Mouse (Mus musculus): ENCODE results near the gene Nxph1. TPM values are rescaled to one million over a fixed set of nuclear protein-coding genes. Genes with fewer than 3 reads are reported as not detected.

Nxph1 gene
- polyA plus RNA-seq (2012; rRNA removed) = 0.07 and 0.08 TPM in 2 replicates

DNA sequence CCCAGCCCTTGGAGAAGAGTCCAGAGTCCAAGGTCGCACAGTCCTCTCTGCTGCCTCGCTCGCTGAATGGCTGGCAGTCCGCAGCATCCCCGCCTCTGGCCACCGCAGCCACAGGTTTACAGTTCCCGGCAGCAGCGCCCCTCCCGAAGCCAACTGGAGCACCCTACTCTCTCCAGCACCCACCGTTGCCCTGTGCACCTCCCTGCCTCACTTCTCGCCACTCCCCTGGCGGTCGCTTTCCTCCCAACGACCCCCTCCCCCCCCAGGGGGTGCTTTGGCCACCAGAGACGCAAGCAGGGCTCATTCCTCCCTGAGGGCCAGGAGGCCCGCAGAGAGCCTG is at the start of gene Nxph1:
TSS of gene Nxph1 (plus strand) at position 301 of the 340 bp plus-strand sequence.
- Histone ChIP-seq H3K36me3 (ENCODE audit: control insufficient read depth, insufficient read depth, low read length) (no peaks in the 10 kb centered on the region), H3K4me3 (ENCODE audit: extremely low read depth, insufficient read depth, insufficient read length) (no peak within 1 kb of the TSS), H3K27me3 (ENCODE audit: control insufficient read depth, insufficient read depth, low read length) (peaks cover 26% of the 10 kb centered on the region), H3K4me1 (ENCODE audit: control insufficient read depth, insufficient read depth, insufficient read length) (no peaks in the 10 kb centered on the region), H3K27ac (ENCODE audit: insufficient read depth, low read length) (no peak within 1 kb of the TSS)
- 9% methylated on average over 16 of the region's 16 CpGs for WGBS
- no peak for DNase-seq (ENCODE audit: low read depth in 1 of 2, low spot score in 2 of 2)
- no peak for TF ChIP-seq POLR2A (IDR thresholded peaks at IDR 0.05; ENCODE audit: low read depth, low read length)
- no peak for TF ChIP-seq CTCF (IDR thresholded peaks at IDR 0.05; ENCODE audit: extremely low read depth, insufficient read depth, insufficient read length, insufficient replicate concordance)

DNA sequence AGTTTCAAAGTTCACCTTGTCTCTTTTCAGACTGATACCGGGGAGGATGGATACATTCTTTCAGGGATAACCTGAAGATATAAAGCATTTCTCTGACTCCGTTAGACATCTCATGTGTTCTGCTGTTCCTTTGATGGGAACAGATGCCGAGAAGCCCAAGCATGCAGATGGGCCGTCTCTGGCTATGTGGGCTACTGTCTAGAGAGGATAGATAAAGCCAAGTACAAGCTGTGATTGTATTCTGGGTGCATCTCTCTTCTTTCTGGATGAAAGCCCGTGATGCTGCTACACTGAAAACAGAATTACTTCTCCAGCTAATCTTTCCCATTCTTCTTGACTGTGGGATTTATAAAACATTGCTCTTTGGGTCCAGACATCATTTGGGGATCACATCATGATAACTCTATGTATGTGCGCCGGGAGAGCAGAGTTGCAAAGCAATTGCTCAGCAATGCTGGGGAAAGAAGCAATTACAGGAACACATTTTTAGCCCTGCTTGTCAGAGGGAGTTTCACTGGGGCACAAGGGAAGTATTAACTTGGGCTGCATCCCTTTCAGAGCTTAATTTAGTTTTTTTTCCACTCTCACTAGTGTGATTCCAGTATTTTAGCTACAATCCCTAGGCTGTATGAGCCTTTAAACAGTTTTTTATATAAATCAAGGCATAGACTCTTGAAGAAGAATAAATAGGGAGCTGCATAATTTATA is 48.1 kb upstream of the Nxph1 start:
- Histone ChIP-seq H3K4me3 (ENCODE audit: extremely low read depth, insufficient read depth, insufficient read length) (no peak overlapping the region), H3K27ac (ENCODE audit: insufficient read depth, low read length) (no peak overlapping the region), H3K4me1 (ENCODE audit: control insufficient read depth, insufficient read depth, insufficient read length) (no peaks in the 10 kb centered on the region; the same call in 1 of the 2 replicates), H3K36me3 (ENCODE audit: control insufficient read depth, insufficient read depth, low read length) (no peaks in the 10 kb centered on the region), H3K27me3 (ENCODE audit: control insufficient read depth, insufficient read depth, low read length) (no peaks in the 10 kb centered on the region)
- no peak for TF ChIP-seq POLR2A (IDR thresholded peaks at IDR 0.05; ENCODE audit: low read depth, low read length)
- TF ChIP-seq CTCF (IDR thresholded peaks at IDR 0.05; ENCODE audit: extremely low read depth, insufficient read depth, insufficient read length, insufficient replicate concordance) = no peak
- 88% methylated on average over 7 of the region's 7 CpGs for WGBS
- DNase-seq (ENCODE audit: low read depth in 1 of 2, low spot score in 2 of 2) = no peak

DNA sequence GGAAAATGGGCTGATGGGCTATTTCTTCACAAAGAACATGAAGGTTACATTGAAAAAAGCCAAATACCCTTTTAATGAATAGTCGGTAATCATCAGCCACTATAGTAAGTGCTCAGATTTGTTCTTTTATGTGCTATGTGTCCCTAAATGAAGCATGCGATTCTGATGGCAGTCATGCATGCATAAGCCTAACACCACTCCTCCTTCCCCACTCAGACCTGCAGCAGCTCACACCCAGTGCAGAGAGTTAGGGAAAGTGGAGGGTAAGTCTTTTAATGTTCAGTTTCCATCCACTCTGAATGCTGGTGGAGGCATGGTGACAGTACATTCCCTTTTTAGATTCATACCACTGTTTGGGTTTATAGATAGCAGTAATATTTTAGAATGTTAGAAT is 47.5 kb upstream of the Nxph1 start:
- no peaks in the 10 kb centered on the region; the same call in 1 of the 2 replicates for H3K4me1 ChIP-seq (ENCODE audit: control insufficient read depth, insufficient read depth, insufficient read length)
- DNase-seq (ENCODE audit: low read depth in 1 of 2, low spot score in 2 of 2) = no peak
- 66% methylated on average over 2 of the region's 2 CpGs for WGBS
- H3K36me3 ChIP-seq (ENCODE audit: control insufficient read depth, insufficient read depth, low read length) = no peaks in the 10 kb centered on the region
- TF ChIP-seq POLR2A (IDR thresholded peaks at IDR 0.05; ENCODE audit: low read depth, low read length) (no peak), CTCF (IDR thresholded peaks at IDR 0.05; ENCODE audit: extremely low read depth, insufficient read depth, insufficient read length, insufficient replicate concordance) (no peak)
- H3K4me3 ChIP-seq (ENCODE audit: extremely low read depth, insufficient read depth, insufficient read length) = no peak overlapping the region
- H3K27ac ChIP-seq (ENCODE audit: insufficient read depth, low read length) = no peak overlapping the region
- no peaks in the 10 kb centered on the region for H3K27me3 ChIP-seq (ENCODE audit: control insufficient read depth, insufficient read depth, low read length)

DNA sequence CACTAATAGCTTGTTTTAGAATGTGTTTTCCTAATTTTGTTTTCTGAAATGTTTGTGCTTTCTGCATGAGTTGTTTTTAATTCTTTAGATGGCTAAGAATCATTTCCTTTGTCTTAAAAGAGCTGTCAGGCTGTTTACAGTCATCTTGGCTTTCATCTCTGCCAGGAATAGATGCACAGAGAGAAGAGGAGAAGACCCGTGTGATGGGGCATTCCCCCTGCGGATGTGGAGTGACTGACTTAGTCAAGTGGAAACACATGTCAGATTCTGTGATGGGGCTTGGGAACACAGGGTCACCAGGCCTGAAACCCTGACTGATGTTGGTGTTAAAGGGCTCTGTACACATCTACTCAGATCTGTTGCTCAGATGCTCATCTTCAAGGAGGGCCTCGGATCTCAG is 40.3 kb upstream of the Nxph1 start:
- 86% methylated on average over 3 of the region's 3 CpGs for WGBS
- TF ChIP-seq POLR2A (IDR thresholded peaks at IDR 0.05; ENCODE audit: low read depth, low read length) = no peak
- TF ChIP-seq CTCF (IDR thresholded peaks at IDR 0.05; ENCODE audit: extremely low read depth, insufficient read depth, insufficient read length, insufficient replicate concordance) = no peak
- no peaks in the 10 kb centered on the region for H3K27me3 ChIP-seq (ENCODE audit: control insufficient read depth, insufficient read depth, low read length)
- DNase-seq (ENCODE audit: low read depth in 1 of 2, low spot score in 2 of 2) = no peak
- H3K4me1 ChIP-seq (ENCODE audit: control insufficient read depth, insufficient read depth, insufficient read length) = no peaks in the 10 kb centered on the region
- no peak overlapping the region for H3K4me3 ChIP-seq (ENCODE audit: extremely low read depth, insufficient read depth, insufficient read length)
- H3K36me3 ChIP-seq (ENCODE audit: control insufficient read depth, insufficient read depth, low read length) = no peaks in the 10 kb centered on the region
- H3K27ac ChIP-seq (ENCODE audit: insufficient read depth, low read length) = no peak overlapping the region

DNA sequence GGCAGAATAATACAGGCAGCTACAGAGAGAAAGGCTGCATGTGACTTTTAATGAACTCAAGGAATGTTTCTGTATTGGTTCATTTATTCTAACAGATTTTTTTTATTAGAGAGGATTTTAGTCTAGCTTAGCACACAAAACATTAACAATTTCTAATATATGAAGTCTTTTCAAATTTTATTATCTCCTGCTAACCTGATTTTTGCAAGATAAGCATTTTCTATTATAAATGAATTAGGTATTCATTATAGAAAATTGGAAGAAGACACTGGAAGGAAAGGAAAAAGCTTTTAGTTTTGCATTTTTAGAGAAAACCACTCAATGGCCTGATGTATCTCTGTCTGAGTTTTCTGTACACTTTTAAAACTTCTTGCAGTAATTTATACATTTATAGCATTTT is 34.8 kb upstream of the Nxph1 start:
- no peaks in the 10 kb centered on the region for H3K27me3 ChIP-seq (ENCODE audit: control insufficient read depth, insufficient read depth, low read length)
- TF ChIP-seq POLR2A (IDR thresholded peaks at IDR 0.05; ENCODE audit: low read depth, low read length) (no peak), CTCF (IDR thresholded peaks at IDR 0.05; ENCODE audit: extremely low read depth, insufficient read depth, insufficient read length, insufficient replicate concordance) (no peak)

DNA sequence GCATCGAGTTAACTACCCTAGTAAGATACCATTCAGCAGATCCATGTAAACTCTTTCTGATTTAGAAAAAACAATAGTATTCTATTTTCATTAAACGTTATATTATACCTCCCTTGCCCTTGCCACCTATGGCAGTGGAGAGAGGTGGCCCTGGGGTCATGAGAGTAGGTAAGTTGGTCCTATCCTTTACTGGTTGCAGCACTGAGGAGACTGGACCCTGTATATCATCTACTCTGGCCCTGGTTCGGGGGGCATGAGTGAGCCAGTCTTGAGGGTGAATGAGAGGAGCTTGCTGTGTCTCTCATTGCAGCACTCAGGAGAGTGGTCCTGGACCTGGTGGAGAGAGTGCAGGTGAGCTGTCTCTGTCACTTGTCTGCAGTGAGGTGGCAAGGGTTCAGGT is 33.5 kb upstream of the Nxph1 start:
- DNase-seq (ENCODE audit: low read depth in 1 of 2, low spot score in 2 of 2) = no peak
- H3K36me3 ChIP-seq (ENCODE audit: control insufficient read depth, insufficient read depth, low read length) = no peaks in the 10 kb centered on the region
- H3K4me1 ChIP-seq (ENCODE audit: control insufficient read depth, insufficient read depth, insufficient read length) = no peaks in the 10 kb centered on the region
- H3K4me3 ChIP-seq (ENCODE audit: extremely low read depth, insufficient read depth, insufficient read length) = no peak overlapping the region
- H3K27me3 ChIP-seq (ENCODE audit: control insufficient read depth, insufficient read depth, low read length) = no peaks in the 10 kb centered on the region
- TF ChIP-seq CTCF (IDR thresholded peaks at IDR 0.05; ENCODE audit: extremely low read depth, insufficient read depth, insufficient read length, insufficient replicate concordance) (no peak), POLR2A (IDR thresholded peaks at IDR 0.05; ENCODE audit: low read depth, low read length) (no peak)
- no peak overlapping the region for H3K27ac ChIP-seq (ENCODE audit: insufficient read depth, low read length)
- 74% methylated on average over 3 of the region's 3 CpGs for WGBS

More for the DNA sequence above, 34.8 kb upstream of the Nxph1 start:
- Histone ChIP-seq H3K36me3 (ENCODE audit: control insufficient read depth, insufficient read depth, low read length) (no peaks in the 10 kb centered on the region), H3K27ac (ENCODE audit: insufficient read depth, low read length) (no peak overlapping the region), H3K4me3 (ENCODE audit: extremely low read depth, insufficient read depth, insufficient read length) (no peak overlapping the region), H3K4me1 (ENCODE audit: control insufficient read depth, insufficient read depth, insufficient read length) (no peaks in the 10 kb centered on the region)
- no peak for DNase-seq (ENCODE audit: low read depth in 1 of 2, low spot score in 2 of 2)

DNA sequence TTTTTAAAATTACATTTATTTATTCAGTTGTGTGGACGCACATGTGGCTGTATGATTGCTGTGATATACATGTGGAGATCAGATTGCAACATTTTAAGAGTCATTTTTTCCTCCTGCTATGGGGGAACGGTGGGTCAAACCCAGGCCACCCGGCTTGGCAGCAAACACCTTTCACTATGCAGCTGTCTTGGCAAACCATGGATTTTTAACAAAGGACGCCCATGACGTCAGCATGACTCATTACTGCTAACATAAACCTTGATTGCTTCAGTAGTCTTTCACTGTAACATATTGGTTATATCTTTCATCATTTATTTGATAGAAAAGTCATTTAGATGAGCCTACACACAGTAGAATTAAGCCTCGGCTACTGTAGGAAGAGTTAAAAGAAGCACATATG is 23.8 kb upstream of the Nxph1 start:
- H3K4me1 ChIP-seq (ENCODE audit: control insufficient read depth, insufficient read depth, insufficient read length) = no peaks in the 10 kb centered on the region
- no peak for DNase-seq (ENCODE audit: low read depth in 1 of 2, low spot score in 2 of 2)
- H3K27me3 ChIP-seq (ENCODE audit: control insufficient read depth, insufficient read depth, low read length) = no peaks in the 10 kb centered on the region
- H3K4me3 ChIP-seq (ENCODE audit: extremely low read depth, insufficient read depth, insufficient read length) = no peak overlapping the region
- WGBS = 85% methylated on average over 6 of the region's 6 CpGs
- TF ChIP-seq POLR2A (IDR thresholded peaks at IDR 0.05; ENCODE audit: low read depth, low read length) (no peak), CTCF (IDR thresholded peaks at IDR 0.05; ENCODE audit: extremely low read depth, insufficient read depth, insufficient read length, insufficient replicate concordance) (no peak)
- no peak overlapping the region for H3K27ac ChIP-seq (ENCODE audit: insufficient read depth, low read length)
- no peaks in the 10 kb centered on the region for H3K36me3 ChIP-seq (ENCODE audit: control insufficient read depth, insufficient read depth, low read length)

Data from spleen, adult 2 months (tissue).